Mouse (Mus musculus) heart, adult 2 months (tissue): ENCODE measurements around the gene G430095P16Rik.

Experiments used
- CTCF ChIP-seq: fragments of 200-600 bp; IDR thresholded peaks from 2 replicates; pipeline ENCODE4 v1.8.1; 2022; ENCODE audit warnings: antibody characterized with exemption, mild to moderate bottlenecking, moderate library complexity
- POLR2A ChIP-seq: fragments of 200-500 bp; IDR thresholded peaks from 2 replicates; pipeline ENCODE4 v1.6.1; 2011; ENCODE audit warnings: mild to moderate bottlenecking, low read depth, low read length, control low read depth; ENCODE audit not compliant: insufficient read depth

DNA sequence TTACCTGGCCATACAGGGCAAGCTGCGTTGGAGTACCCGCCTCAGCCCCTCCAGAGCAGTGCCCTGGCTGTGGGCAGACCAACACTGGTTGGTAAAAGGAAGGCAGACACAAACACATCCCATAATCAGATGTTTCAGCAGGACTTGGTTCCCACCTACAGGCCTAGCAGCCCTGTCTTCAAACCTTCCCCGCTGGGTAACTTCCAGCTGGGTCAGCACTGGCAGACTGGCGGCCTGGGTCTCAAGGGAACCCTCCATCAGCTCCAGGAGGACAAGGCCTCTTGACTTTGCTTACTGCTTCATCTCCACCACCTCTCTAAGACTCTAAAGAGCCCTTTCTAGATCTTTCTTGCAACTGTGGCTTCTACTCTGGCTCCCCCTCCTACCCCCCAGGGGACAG lies 13.7 kb downstream of the G430095P16Rik start:
- TF ChIP-seq CTCF, result no peak
- no peak for TF ChIP-seq POLR2A
